Mouse (Mus musculus): ENCODE data around the gene Capn5. TPM values are rescaled to one million over a fixed set of nuclear protein-coding genes. Genes with fewer than 3 reads are reported as not detected.

Gene Capn5
- polyA plus RNA-seq, 1 experiment from 2014 or later = 6.4 TPM

GRCm38 (mm10) chr7:98140597-98140996, 37.5 kb downstream of the Capn5 start:
- DNase-seq (ENCODE audit: low spot score) = no peak
- no peak overlapping the region for H3K27ac ChIP-seq (replicated peaks)
- H3K4me3 ChIP-seq = no peak overlapping the region
- H3K36me3 ChIP-seq = no peaks in the 10 kb centered on the region
- peaks cover 43% of the 10 kb centered on the region for H3K4me1 ChIP-seq
- H3K27me3 ChIP-seq (ENCODE audit: low read depth, poor library complexity, severe bottlenecking) = no peaks in the 10 kb centered on the region
- H3K9me3 ChIP-seq (replicated peaks) = no peaks in the 10 kb centered on the region
- WGBS = 67% methylated on average over 2 of the region's 2 CpGs

- no peaks in the 10 kb centered on the region for H3K27me3 ChIP-seq (ENCODE audit: low read depth, poor library complexity, severe bottlenecking)
- no peak for DNase-seq (ENCODE audit: low spot score)
- 18% methylated on average over 9 of the region's 9 CpGs for WGBS
These were observed 38.9 kb downstream of the Capn5 start for GRCm38 (mm10) chr7:98139216-98139615.

GRCm38 (mm10) chr7:98137995-98138394, 40.1 kb downstream of the Capn5 start:
- 96% methylated on average over 2 of the region's 2 CpGs for WGBS
- Histone ChIP-seq H3K27ac (replicated peaks) (no peak overlapping the region), H3K27me3 (ENCODE audit: low read depth, poor library complexity, severe bottlenecking) (no peaks in the 10 kb centered on the region), H3K9me3 (replicated peaks) (no peaks in the 10 kb centered on the region), H3K36me3 (no peaks in the 10 kb centered on the region), H3K4me1 (peaks cover 42% of the 10 kb centered on the region), H3K4me3 (no peak overlapping the region)
- no peak for DNase-seq (ENCODE audit: low spot score)

More at GRCm38 (mm10) chr7:98139216-98139615, 38.9 kb downstream of the Capn5 start:
- H3K36me3 ChIP-seq = no peaks in the 10 kb centered on the region
- no peak overlapping the region for H3K4me3 ChIP-seq
- no peaks in the 10 kb centered on the region for H3K9me3 ChIP-seq (replicated peaks)
- H3K27ac ChIP-seq (replicated peaks) = no peak overlapping the region
- peaks cover 43% of the 10 kb centered on the region for H3K4me1 ChIP-seq

GRCm38 (mm10) chr7:98137583-98137982, 40.5 kb downstream of the Capn5 start:
- Histone ChIP-seq H3K4me1 (peaks cover 38% of the 10 kb centered on the region), H3K36me3 (no peaks in the 10 kb centered on the region), H3K4me3 (no peak overlapping the region), H3K9me3 (replicated peaks) (no peaks in the 10 kb centered on the region), H3K27me3 (ENCODE audit: low read depth, poor library complexity, severe bottlenecking) (no peaks in the 10 kb centered on the region), H3K27ac (replicated peaks) (no peak overlapping the region)
- 48% methylated on average over 3 of the region's 3 CpGs for WGBS
- no peak for DNase-seq (ENCODE audit: low spot score)

- no peaks in the 10 kb centered on the region for H3K27me3 ChIP-seq (ENCODE audit: low read depth, poor library complexity, severe bottlenecking)
- no peaks in the 10 kb centered on the region for H3K4me1 ChIP-seq
These were observed 46.3 kb downstream of the Capn5 start for GRCm38 (mm10) chr7:98131751-98132150.

GRCm38 (mm10) chr7:98125473-98125872, 52.6 kb downstream of the Capn5 start:
- Histone ChIP-seq H3K4me3 (no peak overlapping the region), H3K27ac (replicated peaks) (no peak overlapping the region), H3K9me3 (replicated peaks) (no peaks in the 10 kb centered on the region), H3K27me3 (ENCODE audit: low read depth, poor library complexity, severe bottlenecking) (no peaks in the 10 kb centered on the region; the same call in 1 of the 2 replicates), H3K36me3 (no peaks in the 10 kb centered on the region), H3K4me1 (peaks cover under 1% of the 10 kb centered on the region; the same call in 1 of the 2 replicates)
- 42% methylated on average over 5 of the region's 5 CpGs for WGBS
- no peak for DNase-seq (ENCODE audit: low spot score)

More at GRCm38 (mm10) chr7:98131751-98132150, 46.3 kb downstream of the Capn5 start:
- no peaks in the 10 kb centered on the region for H3K36me3 ChIP-seq
- H3K4me3 ChIP-seq = no peak overlapping the region
- DNase-seq (ENCODE audit: low spot score) = no peak
- 95% methylated on average over 8 of the region's 8 CpGs for WGBS
- no peak overlapping the region for H3K27ac ChIP-seq (replicated peaks)
- H3K9me3 ChIP-seq (replicated peaks) = no peaks in the 10 kb centered on the region

GRCm38 (mm10) chr7:98124701-98125100, 53.4 kb downstream of the Capn5 start:
- no peak overlapping the region for H3K27ac ChIP-seq (replicated peaks)
- 70% methylated on average over 5 of the region's 5 CpGs for WGBS
- no peaks in the 10 kb centered on the region for H3K9me3 ChIP-seq (replicated peaks)
- no peak overlapping the region for H3K4me3 ChIP-seq
- H3K4me1 ChIP-seq = peaks cover 7% of the 10 kb centered on the region
- DNase-seq (ENCODE audit: low spot score) = no peak
- no peaks in the 10 kb centered on the region for H3K36me3 ChIP-seq
- no peaks in the 10 kb centered on the region; the same call in 1 of the 2 replicates for H3K27me3 ChIP-seq (ENCODE audit: low read depth, poor library complexity, severe bottlenecking)

GRCm38 (mm10) chr7:98121673-98122072, 56.4 kb downstream of the Capn5 start:
- Histone ChIP-seq H3K4me1 (peaks cover 22% of the 10 kb centered on the region), H3K4me3 (no peak overlapping the region), H3K36me3 (no peaks in the 10 kb centered on the region), H3K9me3 (replicated peaks) (no peaks in the 10 kb centered on the region), H3K27ac (replicated peaks) (no peak overlapping the region), H3K27me3 (ENCODE audit: low read depth, poor library complexity, severe bottlenecking) (no peaks in the 10 kb centered on the region; the same call in 1 of the 2 replicates)
- WGBS = 86% methylated on average over 8 of the region's 8 CpGs
- no peak for DNase-seq (ENCODE audit: low spot score)

GRCm38 (mm10) chr7:98121241-98121640, 56.8 kb downstream of the Capn5 start:
- Histone ChIP-seq H3K36me3 (no peaks in the 10 kb centered on the region), H3K9me3 (replicated peaks) (no peaks in the 10 kb centered on the region), H3K27me3 (ENCODE audit: low read depth, poor library complexity, severe bottlenecking) (no peaks in the 10 kb centered on the region; the same call in 1 of the 2 replicates), H3K27ac (replicated peaks) (no peak overlapping the region), H3K4me1 (peaks cover 24% of the 10 kb centered on the region), H3K4me3 (no peak overlapping the region)
- no peak for DNase-seq (ENCODE audit: low spot score)
- 88% methylated on average over 3 of the region's 3 CpGs for WGBS

GRCm38 (mm10) chr7:98120325-98120724, 57.7 kb downstream of the Capn5 start:
- Histone ChIP-seq H3K4me3 (peak overlapping the region; percentile 33), H3K36me3 (no peaks in the 10 kb centered on the region), H3K27ac (replicated peaks) (no peak overlapping the region), H3K9me3 (replicated peaks) (no peaks in the 10 kb centered on the region), H3K27me3 (ENCODE audit: low read depth, poor library complexity, severe bottlenecking) (no peaks in the 10 kb centered on the region; the same call in 1 of the 2 replicates), H3K4me1 (peaks cover 25% of the 10 kb centered on the region)
- DNase-seq (ENCODE audit: low spot score) = peak; percentile 72
- WGBS = 10% methylated on average over 7 of the region's 7 CpGs

- DNase-seq (ENCODE audit: low spot score) = no peak
- 86% methylated on average over 2 of the region's 2 CpGs for WGBS
- Histone ChIP-seq H3K27me3 (ENCODE audit: low read depth, poor library complexity, severe bottlenecking) (no peaks in the 10 kb centered on the region; the same call in 1 of the 2 replicates), H3K36me3 (no peaks in the 10 kb centered on the region), H3K9me3 (replicated peaks) (no peaks in the 10 kb centered on the region), H3K27ac (replicated peaks) (no peak overlapping the region), H3K4me1 (peaks cover 25% of the 10 kb centered on the region), H3K4me3 (no peak overlapping the region)
These were observed 58.2 kb downstream of the Capn5 start for GRCm38 (mm10) chr7:98119961-98120232.

GRCm38 (mm10) chr7:98119179-98119960, 58.7 kb downstream of the Capn5 start, which contains the start of gene Myo7a:
Myo7a (minus strand) TSS chr7:98119524.
- Histone ChIP-seq H3K4me3 (peak within 1 kb of the TSS; percentile 33), H3K27ac (replicated peaks) (peak within 1 kb of the TSS; percentile 68), H3K36me3 (no peaks in the 10 kb centered on the region), H3K27me3 (ENCODE audit: low read depth, poor library complexity, severe bottlenecking) (no peaks in the 10 kb centered on the region; the same call in 1 of the 2 replicates), H3K4me1 (peaks cover 25% of the 10 kb centered on the region), H3K9me3 (replicated peaks) (no peaks in the 10 kb centered on the region)
- DNase-seq (ENCODE audit: low spot score) = peak; percentile 42
- WGBS = 24% methylated on average over 9 of the region's 9 CpGs

GRCm38 (mm10) chr7:98117012-98117660, 60.9 kb downstream of the Capn5 start:
- DNase-seq (ENCODE audit: low spot score) = no peak
- Histone ChIP-seq H3K9me3 (replicated peaks) (no peaks in the 10 kb centered on the region), H3K27me3 (ENCODE audit: low read depth, poor library complexity, severe bottlenecking) (peaks cover 13% of the 10 kb centered on the region), H3K36me3 (no peaks in the 10 kb centered on the region), H3K27ac (replicated peaks) (no peak overlapping the region), H3K4me1 (peaks cover 25% of the 10 kb centered on the region), H3K4me3 (no peak overlapping the region)
- WGBS = 83% methylated on average over 11 of the region's 11 CpGs

Measured in midbrain, embryonic 10.5 days (tissue).